Mouse (Mus musculus) embryonic facial prominence, embryonic 15.5 days (tissue): ENCODE data around the gene A930004D18Rik. TPM values are rescaled to one million over a fixed set of nuclear protein-coding genes. Genes with fewer than 3 reads are reported as not detected.

ENCODE experiments used
- ATAC-seq: fragments of 200-750 bp; cut with Nextera tagmentation; 2 replicates; pipeline ENCODE4 v1.8.0; 2017; ENCODE audit warnings: low read depth, moderate TSS enrichment; ENCODE audit not compliant: insufficient number of reproducible peaks, low FRiP score, low TSS enrichment
- H3K27ac ChIP-seq: fragments of 300-500 bp; sonication (generic); replicated peaks from 2 replicates; pipeline ENCODE4 v1.5.1; 2015; ENCODE audit warnings: mild to moderate bottlenecking, inconsistent platforms
- H3K27me3 ChIP-seq: fragments of 300-500 bp; sonication (generic); 2 replicates; pipeline ENCODE4 v1.6.1; 2015; ENCODE audit warnings: inconsistent platforms
- H3K36me3 ChIP-seq: fragments of 300-500 bp; sonication (generic); 2 replicates; pipeline ENCODE4 v1.6.1; 2015; ENCODE audit warnings: mild to moderate bottlenecking, inconsistent platforms
- H3K4me1 ChIP-seq: fragments of 300-500 bp; sonication (generic); 2 replicates; pipeline ENCODE4 v1.6.1; 2015; ENCODE audit warnings: inconsistent platforms
- H3K4me2 ChIP-seq: fragments of 300-500 bp; sonication (generic); replicated peaks from 2 replicates; pipeline ENCODE4 v1.6.1; 2015; ENCODE audit warnings: mild to moderate bottlenecking, inconsistent platforms
- H3K4me3 ChIP-seq: fragments of 300-500 bp; sonication (generic); replicated peaks from 2 replicates; pipeline ENCODE4 v1.5.1; 2015; ENCODE audit warnings: mild to moderate bottlenecking, inconsistent platforms
- H3K9ac ChIP-seq: fragments of 300-500 bp; sonication (generic); 2 replicates; pipeline ENCODE4 v1.6.1; 2015; ENCODE audit warnings: inconsistent platforms
- H3K9me3 ChIP-seq: fragments of 300-500 bp; sonication (generic); replicated peaks from 2 replicates; pipeline ENCODE4 v1.6.1; 2016; ENCODE audit warnings: inconsistent platforms
- WGBS: fragments of 180-500 bp; shearing (Covaris S2); methylation state at CpG from one replicate; pipeline ENCODE4 v1.1.7; 2015; 5-methylcytosine and 5-hydroxymethylcytosine counted together
- polyA plus RNA-seq: library from polyadenylated mRNA; unstranded; fragments of >200 nt; fragmentation: Nextera tagmentation; extraction: Ambion mirVana; gene quantifications from 2 replicates; pipeline ENCODE4 v1.2.1, GENCODE M21; 2015

Gene A930004D18Rik
- polyA plus RNA-seq, 1 experiment from 2014 or later, result 13.7 TPM

- H3K4me2 ChIP-seq, result no peak overlapping the region
- no peak overlapping the region for H3K27ac ChIP-seq
- WGBS, result 72% methylated on average over 3 of the region's 3 CpGs
- no peaks in the 10 kb centered on the region for H3K9me3 ChIP-seq
- no peak overlapping the region for H3K9ac ChIP-seq
- H3K36me3 ChIP-seq, result no peaks in the 10 kb centered on the region
- peaks cover 26% of the 10 kb centered on the region for H3K4me1 ChIP-seq
- ATAC-seq, result no peak
- H3K4me3 ChIP-seq, result no peak overlapping the region
- no peaks in the 10 kb centered on the region for H3K27me3 ChIP-seq
Observed at GRCm38 (mm10) chr2:18052581-18052980, 15.0 kb upstream of the A930004D18Rik start.

- Histone ChIP-seq H3K4me3 (no peak overlapping the region), H3K9ac (no peak overlapping the region), H3K36me3 (no peaks in the 10 kb centered on the region), H3K27ac (no peak overlapping the region), H3K27me3 (no peaks in the 10 kb centered on the region), H3K4me1 (peaks cover 26% of the 10 kb centered on the region), H3K4me2 (no peak overlapping the region), H3K9me3 (no peaks in the 10 kb centered on the region)
- 53% methylated on average over 3 of the region's 3 CpGs for WGBS
- no peak for ATAC-seq
Observed at GRCm38 (mm10) chr2:18051831-18052170, 14.3 kb upstream of the A930004D18Rik start.

DNA sequence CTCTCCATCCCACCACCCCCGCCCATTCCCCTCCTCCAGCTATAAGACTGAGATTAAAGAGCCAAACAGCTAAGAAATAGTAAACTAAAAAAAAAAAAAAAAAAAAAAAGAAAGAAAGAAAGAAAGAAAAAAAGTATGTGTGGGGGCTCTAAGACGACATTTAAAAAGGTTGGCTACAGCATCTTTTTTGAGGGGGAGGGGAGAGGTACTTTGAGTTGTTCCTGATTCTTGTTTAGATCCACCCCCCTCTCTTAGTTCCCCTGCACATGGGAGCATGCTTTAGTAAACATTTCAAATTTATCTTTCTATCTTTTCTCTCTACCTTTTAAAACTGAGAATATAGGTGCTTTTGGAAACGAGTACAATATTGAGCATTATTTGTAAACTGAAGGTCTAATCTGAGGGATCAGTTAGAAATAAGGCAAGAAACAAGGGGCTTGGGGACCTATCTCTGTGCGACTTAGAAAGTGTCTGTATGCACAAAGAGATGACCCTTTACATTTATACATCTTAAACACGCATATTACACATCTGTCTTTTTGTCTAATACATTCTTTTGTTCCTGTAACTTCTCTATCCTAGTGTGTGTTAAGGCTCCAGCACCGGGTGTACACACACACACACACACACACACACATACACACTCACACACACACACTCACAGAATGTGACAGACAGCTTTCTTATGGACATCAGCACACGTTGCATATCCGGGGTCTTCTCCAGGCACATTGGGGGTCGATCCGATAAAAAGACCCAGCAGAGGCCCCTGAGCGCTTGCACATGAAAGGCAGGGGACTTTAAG, 13.7 kb upstream of the A930004D18Rik start:
- Histone ChIP-seq H3K9me3 (no peaks in the 10 kb centered on the region), H3K27me3 (no peaks in the 10 kb centered on the region), H3K27ac (peak overlapping the region; percentile 99), H3K36me3 (no peaks in the 10 kb centered on the region), H3K4me2 (peak overlapping the region; percentile 73), H3K4me1 (peaks cover 31% of the 10 kb centered on the region), H3K9ac (no peak overlapping the region), H3K4me3 (peak overlapping the region; percentile 79)
- no peak for ATAC-seq
- WGBS, result 26% methylated on average over 11 of the region's 11 CpGs

- Histone ChIP-seq H3K4me3 (peak overlapping the region; percentile 79), H3K9me3 (no peaks in the 10 kb centered on the region), H3K4me2 (peak overlapping the region; percentile 73), H3K36me3 (no peaks in the 10 kb centered on the region), H3K27ac (peak overlapping the region; percentile 99), H3K9ac (no peak overlapping the region), H3K4me1 (peaks cover 37% of the 10 kb centered on the region), H3K27me3 (no peaks in the 10 kb centered on the region)
- ATAC-seq, result no peak
- WGBS, result 13% methylated on average over 10 of the region's 10 CpGs
Observed at GRCm38 (mm10) chr2:18050541-18050985, 13.0 kb upstream of the A930004D18Rik start.

GRCm38 (mm10) chr2:18050018-18050417, 12.5 kb upstream of the A930004D18Rik start:
- no peak for ATAC-seq
- H3K36me3 ChIP-seq, result no peaks in the 10 kb centered on the region

GRCm38 (mm10) chr2:18049279-18049821, 11.8 kb upstream of the A930004D18Rik start:
- Histone ChIP-seq H3K4me2 (peak overlapping the region; percentile 73), H3K4me1 (peaks cover 35% of the 10 kb centered on the region), H3K27ac (peak overlapping the region; percentile 99), H3K27me3 (no peaks in the 10 kb centered on the region), H3K9me3 (no peaks in the 10 kb centered on the region), H3K4me3 (peak overlapping the region; percentile 79), H3K36me3 (no peaks in the 10 kb centered on the region), H3K9ac (peak overlapping the region; percentile 39)
- no peak for ATAC-seq
- WGBS, result 5% methylated on average over 11 of the region's 11 CpGs

More at GRCm38 (mm10) chr2:18050018-18050417, 12.5 kb upstream of the A930004D18Rik start:
- H3K27ac ChIP-seq, result peak overlapping the region; percentile 99
- WGBS, result 27% methylated on average over 2 of the region's 2 CpGs
- H3K27me3 ChIP-seq, result no peaks in the 10 kb centered on the region
- H3K9ac ChIP-seq, result 0 out of 2 replicates have a peak overlapping the region, but pooled peaks have one; percentile 39
- H3K4me2 ChIP-seq, result peak overlapping the region; percentile 73
- H3K4me1 ChIP-seq, result peaks cover 36% of the 10 kb centered on the region
- H3K9me3 ChIP-seq, result no peaks in the 10 kb centered on the region
- H3K4me3 ChIP-seq, result peak overlapping the region; percentile 79

- H3K4me3 ChIP-seq, result peak within 1 kb of the TSS; percentile 79
- peak within 1 kb of the TSS; percentile 99 for H3K27ac ChIP-seq
- peak within 1 kb of the TSS; percentile 96 for H3K9ac ChIP-seq
- no peaks in the 10 kb centered on the region for H3K27me3 ChIP-seq
- under 1% methylated on average over 17 of the region's 17 CpGs for WGBS
- H3K9me3 ChIP-seq, result no peaks in the 10 kb centered on the region
- H3K4me1 ChIP-seq, result peaks cover 35% of the 10 kb centered on the region
- H3K4me2 ChIP-seq, result peak within 1 kb of the TSS; percentile 73
- no peaks in the 10 kb centered on the region for H3K36me3 ChIP-seq
- ATAC-seq, result 0 out of 2 replicates have a peak, but pooled peaks have one; percentile 3
Observed at GRCm38 (mm10) chr2:18048453-18049075, 11.0 kb upstream of the A930004D18Rik start, which contains the start of gene Skida1. Skida1 (minus strand) TSS chr2:18049051.

GRCm38 (mm10) chr2:18047646-18048452, 10.3 kb upstream of the A930004D18Rik start:
- peak overlapping the region; percentile 96 for H3K9ac ChIP-seq
- under 1% methylated on average over 70 of the region's 70 CpGs for WGBS
- H3K27ac ChIP-seq, result peak overlapping the region; percentile 99
- no peaks in the 10 kb centered on the region for H3K36me3 ChIP-seq
- H3K27me3 ChIP-seq, result no peaks in the 10 kb centered on the region
- peak; percentile 79 for ATAC-seq
- peak overlapping the region; percentile 73 for H3K4me2 ChIP-seq
- H3K4me3 ChIP-seq, result peak overlapping the region; percentile 79
- no peaks in the 10 kb centered on the region for H3K9me3 ChIP-seq
- H3K4me1 ChIP-seq, result peaks cover 42% of the 10 kb centered on the region

- WGBS, result under 1% methylated on average over 64 of the region's 64 CpGs
- Histone ChIP-seq H3K27me3 (no peaks in the 10 kb centered on the region), H3K4me3 (peak overlapping the region; percentile 79), H3K36me3 (no peaks in the 10 kb centered on the region), H3K9me3 (no peaks in the 10 kb centered on the region), H3K27ac (peak overlapping the region; percentile 99), H3K9ac (peak overlapping the region; percentile 96), H3K4me1 (peaks cover 49% of the 10 kb centered on the region), H3K4me2 (peak overlapping the region; percentile 73)
- ATAC-seq, result 0 out of 2 replicates have a peak, but pooled peaks have one; percentile 41
Observed at GRCm38 (mm10) chr2:18046758-18047645, 9.5 kb upstream of the A930004D18Rik start.

DNA sequence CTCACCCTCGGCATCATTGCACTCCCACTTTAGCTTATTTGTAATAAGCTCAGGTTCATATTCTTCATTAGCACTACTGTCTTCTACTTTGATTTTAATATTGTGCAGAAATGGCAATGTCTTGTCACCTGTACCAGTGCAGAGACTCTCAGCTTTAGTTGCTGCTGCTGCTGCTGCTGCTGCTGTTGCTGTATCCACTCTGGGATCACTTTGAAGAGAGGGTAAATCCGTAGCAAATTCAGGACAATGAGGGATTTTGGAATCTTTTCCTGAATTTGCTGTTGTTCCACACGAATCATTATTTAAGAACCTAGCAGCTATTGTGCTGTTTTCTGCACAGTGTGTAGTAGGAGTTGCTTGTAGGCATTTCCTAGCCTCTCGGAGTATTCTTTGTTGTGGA, 8.6 kb upstream of the A930004D18Rik start:
- Histone ChIP-seq H3K4me1 (peaks cover 50% of the 10 kb centered on the region), H3K27ac (peak overlapping the region; percentile 99), H3K4me3 (peak overlapping the region; percentile 79), H3K36me3 (no peaks in the 10 kb centered on the region), H3K9ac (peak overlapping the region; percentile 96), H3K9me3 (no peaks in the 10 kb centered on the region), H3K27me3 (no peaks in the 10 kb centered on the region), H3K4me2 (peak overlapping the region; percentile 73)
- WGBS, result 2% methylated on average over 4 of the region's 4 CpGs
- no peak for ATAC-seq
